Mouse (Mus musculus): ENCODE data around the gene Borcs6. TPM values are rescaled to one million over a fixed set of nuclear protein-coding genes. Genes with fewer than 3 reads are reported as not detected.
"Not testable (repeated sequence)": the region's sequence is repeated elsewhere in the genome, so short reads cannot be mapped to it uniquely, and the experiment has no call there.

The Borcs6 gene
- total RNA-seq (2015; ENCODE audit: low replicate concordance) = 2.9 and 4.7 TPM in 2 replicates
- total RNA-seq (2017; ENCODE audit: low replicate concordance) = 2.2 and 3.1 TPM in 2 replicates

DNA sequence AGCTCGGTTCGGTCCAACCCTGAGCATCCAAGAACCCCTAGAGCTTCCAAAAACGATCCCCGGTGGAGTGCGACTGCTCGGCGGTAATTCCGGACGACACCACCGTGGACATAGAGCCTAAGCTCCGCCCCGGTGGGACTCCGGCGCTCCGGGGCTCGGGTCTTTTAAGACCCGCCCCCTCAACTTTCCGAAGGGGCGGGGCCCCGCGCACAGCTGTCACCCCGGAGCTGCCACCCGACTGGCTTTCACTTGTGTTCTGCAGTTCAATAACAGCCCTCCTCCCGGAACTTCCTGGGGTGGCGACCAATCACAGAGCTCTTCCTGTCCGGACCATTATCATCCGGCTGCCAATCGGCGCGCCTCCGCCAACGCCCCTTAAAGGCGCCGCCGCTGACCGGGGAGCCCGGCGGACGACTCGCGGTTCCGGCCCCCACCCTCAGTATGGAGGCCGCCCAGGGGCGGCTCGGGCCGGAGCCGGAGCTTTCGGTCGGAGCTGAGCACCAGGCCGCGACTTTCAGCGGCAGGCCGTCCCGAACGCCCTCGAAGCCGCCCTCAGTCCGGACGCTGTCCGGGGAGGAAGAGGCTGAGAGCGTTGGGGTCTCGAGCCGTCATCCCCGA is at the start of gene Borcs6:
Gene Borcs6 (plus strand): TSS at position 361 of the 618 bp plus-strand sequence.
- peak; percentile 84 for ATAC-seq (replicated peaks; ENCODE audit: low FRiP score, poor library complexity, severe bottlenecking)

DNA sequence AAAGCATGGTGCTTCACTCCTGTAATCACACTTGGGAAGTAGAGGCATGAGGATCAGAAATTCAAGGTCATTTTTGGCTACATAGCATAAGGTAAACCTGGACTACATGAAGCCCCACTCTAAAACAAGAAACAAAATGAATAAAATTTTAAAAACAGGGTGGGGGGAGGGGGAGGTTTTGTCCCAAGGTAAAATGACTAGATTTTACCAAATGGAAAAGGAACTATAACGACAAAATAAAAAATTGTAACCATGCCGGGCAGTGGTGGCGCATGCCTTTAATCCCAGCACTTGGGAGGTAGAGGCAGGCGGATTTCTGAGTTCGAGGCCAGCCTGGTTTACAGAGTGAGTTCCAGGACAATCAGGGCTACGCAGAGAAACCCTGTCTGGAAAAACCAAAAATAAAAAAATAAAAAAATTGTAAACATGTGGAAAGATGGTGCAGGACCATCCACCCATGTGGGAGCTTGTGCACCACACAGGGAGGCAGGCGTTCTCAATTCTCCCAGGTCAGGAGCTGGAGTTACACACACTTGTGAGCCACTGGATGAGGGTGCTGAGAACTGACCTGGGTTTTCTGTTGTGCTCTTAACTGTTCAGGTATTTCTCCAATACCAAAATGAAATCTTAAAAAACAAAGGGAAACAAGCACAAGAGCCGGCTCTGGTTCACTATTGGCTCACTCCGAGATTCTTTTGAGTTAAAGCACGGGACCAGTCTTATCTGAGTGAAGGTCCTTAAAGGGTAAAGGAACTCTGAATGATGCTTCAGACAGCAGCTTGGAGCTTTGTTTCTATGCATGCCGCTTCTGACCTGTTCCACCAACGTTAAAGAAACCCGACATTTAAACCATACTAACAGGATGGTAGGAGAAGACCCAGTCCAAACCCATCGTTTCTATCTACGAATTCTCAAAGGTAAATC is 48.9 kb upstream of the Borcs6 start:
- no peak for ATAC-seq (replicated peaks; ENCODE audit: low FRiP score, poor library complexity, severe bottlenecking)

DNA sequence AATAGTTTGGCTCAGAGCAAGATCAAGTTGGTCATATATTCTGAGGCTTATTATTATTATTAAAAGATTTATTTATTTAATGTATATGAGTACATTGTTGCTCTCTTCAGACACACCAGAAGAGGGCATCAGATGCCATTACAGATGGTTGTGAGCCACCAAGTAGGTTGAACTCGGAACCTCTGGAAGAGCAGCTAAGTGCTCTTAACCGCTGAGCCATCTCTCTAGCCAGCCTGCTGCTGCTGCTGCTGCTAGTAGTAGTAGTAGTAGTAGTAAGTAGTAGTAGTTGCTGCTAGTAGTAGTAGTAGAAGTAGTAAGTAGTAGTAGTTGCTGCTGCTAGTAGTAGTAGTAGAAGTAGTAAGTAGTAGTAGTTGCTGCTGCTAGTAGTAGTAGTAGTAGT is 48.1 kb upstream of the Borcs6 start:
- ATAC-seq (replicated peaks; ENCODE audit: low FRiP score, poor library complexity, severe bottlenecking) = not testable (repeated sequence)

DNA sequence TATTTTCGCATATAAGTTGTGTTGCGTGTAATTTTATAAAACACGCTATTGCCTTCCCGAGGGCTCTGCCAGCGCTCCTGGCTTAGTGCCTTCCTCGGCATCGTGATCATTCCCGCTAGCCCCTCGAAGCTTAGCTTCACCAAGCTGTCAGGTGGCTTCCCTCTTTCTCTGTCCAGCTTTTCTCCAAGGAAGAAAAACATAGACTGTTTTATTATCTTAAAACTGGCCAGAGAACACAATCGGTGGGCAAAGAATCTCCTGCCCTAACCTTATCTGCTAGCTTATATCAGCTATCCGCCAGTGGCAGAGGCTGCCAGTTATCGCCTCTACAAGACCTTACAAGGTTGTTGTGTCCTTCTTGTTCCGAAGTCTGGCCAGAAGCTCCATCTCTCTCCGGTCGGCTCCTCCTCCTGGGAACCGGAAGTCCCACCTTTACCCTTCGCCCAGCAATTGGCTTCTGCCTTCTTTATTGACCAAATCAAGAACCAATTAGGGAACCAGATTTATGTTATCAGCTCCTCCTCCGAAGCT is 47.4 kb upstream of the Borcs6 start:
- peak; percentile 78 for ATAC-seq (replicated peaks; ENCODE audit: low FRiP score, poor library complexity, severe bottlenecking)

DNA sequence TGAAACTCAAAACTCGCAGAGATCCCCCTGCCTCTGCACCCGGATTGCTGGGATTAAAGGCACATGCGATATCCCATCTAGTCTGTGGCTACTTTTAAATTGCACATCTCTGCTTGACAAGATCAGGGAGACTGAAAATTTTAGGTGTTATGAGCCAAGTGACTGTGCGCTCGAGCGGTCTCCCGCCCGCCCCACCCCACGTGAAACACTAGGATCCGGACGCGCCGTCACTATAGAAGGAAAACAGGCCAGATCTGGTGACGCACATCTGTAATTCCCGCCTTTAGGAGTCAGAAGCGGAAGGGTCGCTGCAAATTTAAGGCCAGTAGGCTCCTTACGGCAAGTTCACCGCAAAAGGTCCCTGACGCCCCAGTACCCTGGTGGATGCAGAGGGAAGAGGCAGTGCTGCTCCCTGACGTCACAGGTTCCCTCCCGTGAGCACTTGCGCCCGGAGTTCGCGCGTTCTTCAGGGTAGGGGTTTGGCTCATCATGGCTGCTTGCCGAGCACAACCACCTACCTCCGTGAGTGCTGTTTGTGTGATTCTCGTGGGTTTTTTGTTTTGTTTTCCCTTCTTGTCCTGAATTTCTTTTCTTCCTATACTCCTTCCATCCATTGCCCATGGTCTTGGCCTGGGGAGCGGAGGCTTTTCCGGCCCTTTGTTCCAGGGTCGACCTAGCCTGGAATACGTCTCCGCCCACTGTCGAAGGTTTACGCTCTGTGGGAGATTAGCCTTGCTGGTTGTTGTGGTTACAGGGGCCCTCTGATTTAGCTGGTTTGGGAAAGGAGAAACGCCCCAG is 43.7 kb upstream of the Borcs6 start, which contains the start of gene Ctc1:
Gene Ctc1 (plus strand): TSS at position 268 of the 798 bp plus-strand sequence.
- ATAC-seq (replicated peaks; ENCODE audit: low FRiP score, poor library complexity, severe bottlenecking) = peak; percentile 86

DNA sequence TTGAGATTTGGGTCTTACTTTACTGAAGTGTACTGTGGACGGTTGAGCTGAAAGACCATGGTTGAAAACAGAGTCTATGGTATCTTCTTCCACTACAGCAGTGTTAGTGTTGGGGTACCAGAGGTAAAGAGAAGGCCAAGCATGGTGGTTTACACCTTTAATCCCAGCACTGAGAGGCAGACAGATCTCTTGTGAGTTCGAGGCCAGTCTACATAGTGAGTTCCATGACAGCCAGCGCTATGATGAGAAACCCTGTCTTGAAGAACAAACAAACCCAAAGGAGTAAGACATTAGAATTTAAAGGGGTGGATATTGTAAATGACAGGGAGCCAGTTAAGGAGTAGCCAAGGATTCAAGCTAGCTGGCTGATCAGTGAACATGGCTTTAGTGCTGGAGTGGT is 42.8 kb upstream of the Borcs6 start:
- ATAC-seq (replicated peaks; ENCODE audit: low FRiP score, poor library complexity, severe bottlenecking) = no peak

DNA sequence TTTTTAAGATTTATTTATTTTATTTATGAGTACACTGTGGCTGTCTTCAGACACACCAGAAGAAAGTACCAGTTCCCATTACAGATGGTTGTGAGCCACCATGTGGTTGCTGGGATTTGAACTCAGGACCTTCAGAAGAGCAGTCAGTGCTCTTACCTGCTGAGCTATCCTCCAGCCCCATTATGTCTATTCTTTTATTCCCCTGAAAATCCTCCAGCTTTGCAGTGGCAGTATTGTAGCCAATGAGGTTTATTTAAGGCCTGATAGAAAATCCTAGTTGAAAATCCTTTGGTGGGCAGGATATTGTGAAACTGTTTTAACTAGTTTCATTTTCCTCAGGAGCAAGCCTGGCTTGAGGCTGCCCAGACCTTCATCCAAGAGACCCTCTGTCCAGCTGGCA is 38.8 kb upstream of the Borcs6 start:
- no peak for ATAC-seq (replicated peaks; ENCODE audit: low FRiP score, poor library complexity, severe bottlenecking)

DNA sequence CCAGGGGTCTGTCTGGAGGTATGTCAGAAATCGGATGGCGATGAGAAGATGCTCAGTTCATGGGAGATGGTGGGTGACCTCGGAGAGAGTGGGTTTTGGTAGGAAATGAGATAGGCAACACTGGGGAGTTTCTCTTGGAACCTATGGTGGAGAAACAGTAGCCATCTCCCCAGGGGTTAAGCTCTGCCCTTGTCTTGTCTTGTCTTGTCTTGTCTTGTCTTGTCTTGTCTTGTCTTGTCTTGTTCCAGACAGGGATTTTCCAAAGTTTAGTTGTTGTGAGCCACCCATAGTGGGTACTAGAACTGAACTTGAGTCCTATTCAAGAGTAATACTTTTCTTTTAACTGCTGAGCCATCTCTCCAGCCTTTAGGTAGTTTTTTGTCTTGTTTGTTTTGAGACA is 33.0 kb upstream of the Borcs6 start:
- no peak for ATAC-seq (replicated peaks; ENCODE audit: low FRiP score, poor library complexity, severe bottlenecking)

DNA sequence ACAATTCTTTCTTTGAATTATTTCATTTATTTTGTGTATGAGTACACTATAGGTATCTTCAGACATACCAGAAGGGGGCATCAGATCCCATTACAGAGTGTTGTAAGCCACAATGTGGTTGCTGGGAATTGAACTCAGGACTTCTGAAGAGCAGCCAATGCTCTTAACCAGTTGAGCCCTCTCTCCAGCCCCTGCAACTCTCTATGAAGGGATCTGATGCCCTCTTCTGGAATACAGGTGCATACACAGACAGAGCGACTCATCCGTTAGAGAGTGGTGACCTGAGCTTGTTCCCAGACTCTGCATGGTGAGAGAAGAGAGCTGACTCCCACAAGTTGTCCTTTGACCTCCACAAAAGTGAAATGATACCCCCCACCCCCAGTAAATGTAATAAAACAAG is 30.7 kb upstream of the Borcs6 start:
- ATAC-seq (replicated peaks; ENCODE audit: low FRiP score, poor library complexity, severe bottlenecking) = peak; percentile 72

DNA sequence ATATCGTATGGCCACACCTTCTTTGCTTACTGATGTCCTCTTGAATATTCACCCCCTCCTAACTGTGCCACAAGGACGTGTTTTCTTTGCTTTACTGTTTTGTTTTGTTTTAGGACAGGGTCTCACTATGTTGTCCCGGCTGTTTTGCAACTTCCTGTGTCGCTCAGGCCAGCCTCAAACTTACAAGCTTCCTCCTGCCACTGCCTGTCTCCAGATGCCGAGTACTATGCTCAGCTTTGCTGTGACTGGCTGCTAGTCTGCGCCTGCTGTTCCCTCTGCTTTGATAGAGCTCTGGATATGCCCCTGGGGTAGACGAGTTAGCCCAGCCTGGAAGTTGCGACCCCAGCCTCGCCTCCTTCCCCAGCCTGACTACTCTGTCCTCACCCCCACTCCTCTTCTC is 26.0 kb upstream of the Borcs6 start:
- ATAC-seq (replicated peaks; ENCODE audit: low FRiP score, poor library complexity, severe bottlenecking) = no peak

DNA sequence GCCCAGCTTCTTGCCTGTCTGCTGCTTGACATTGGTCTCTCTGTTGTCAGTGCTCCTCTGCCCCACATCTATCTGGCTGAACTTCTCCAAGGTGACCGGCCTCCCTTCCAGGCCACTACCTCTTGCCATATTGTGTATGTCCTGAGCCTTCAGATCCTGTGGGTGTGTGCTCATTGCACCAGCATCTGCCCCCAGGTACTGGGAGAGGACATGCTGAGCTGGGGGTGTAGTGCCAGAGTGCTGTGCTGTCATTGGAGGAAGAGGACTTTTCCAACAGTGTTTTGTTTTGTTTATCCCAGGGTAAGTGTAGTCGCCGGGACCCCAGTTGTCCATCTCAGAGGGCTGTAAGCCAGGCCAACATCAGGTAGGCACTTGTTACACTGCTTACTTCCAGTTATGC is 24.9 kb upstream of the Borcs6 start:
- ATAC-seq (replicated peaks; ENCODE audit: low FRiP score, poor library complexity, severe bottlenecking) = no peak

DNA sequence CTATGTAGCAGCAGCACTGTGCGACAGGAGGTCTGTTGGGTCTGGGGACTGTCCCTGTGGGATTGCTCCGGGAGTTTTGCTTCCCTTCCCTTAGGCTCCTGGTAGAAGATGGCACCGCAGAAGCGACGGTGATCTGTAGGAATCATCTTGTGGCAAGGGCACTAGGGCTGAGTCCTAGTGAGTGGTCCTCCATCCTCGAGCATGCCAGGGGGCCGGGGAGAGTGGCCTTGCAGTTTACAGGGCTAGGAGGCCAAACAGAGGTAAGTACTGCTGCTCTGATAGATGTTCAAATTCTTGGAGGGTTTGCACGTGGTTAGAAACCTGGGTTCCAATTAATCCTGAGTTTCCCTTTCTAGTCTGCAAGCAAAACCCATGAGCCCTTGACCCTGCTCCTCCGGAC is 24.1 kb upstream of the Borcs6 start:
- ATAC-seq (replicated peaks; ENCODE audit: low FRiP score, poor library complexity, severe bottlenecking) = no peak

DNA sequence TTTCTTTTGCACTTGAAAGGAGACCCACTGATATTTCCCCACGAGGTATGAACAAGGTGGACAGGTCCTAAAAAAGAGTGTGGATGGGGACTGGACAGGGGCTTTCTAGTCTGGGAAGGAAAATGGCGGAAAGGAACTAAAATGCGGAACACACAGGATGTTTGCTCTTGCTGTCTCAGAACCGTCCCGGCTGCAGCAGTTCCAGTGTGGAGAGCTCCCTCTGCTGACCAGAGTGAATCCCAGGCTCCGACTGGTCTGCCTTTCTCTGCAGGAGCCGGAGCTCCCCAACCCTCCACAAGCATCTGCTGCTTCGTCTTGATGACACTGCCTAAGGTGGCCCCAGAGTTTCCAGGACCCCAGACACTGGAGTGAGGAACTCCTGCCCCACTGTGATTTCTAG is 23.7 kb upstream of the Borcs6 start:
- peak; percentile 71 for ATAC-seq (replicated peaks; ENCODE audit: low FRiP score, poor library complexity, severe bottlenecking)

DNA sequence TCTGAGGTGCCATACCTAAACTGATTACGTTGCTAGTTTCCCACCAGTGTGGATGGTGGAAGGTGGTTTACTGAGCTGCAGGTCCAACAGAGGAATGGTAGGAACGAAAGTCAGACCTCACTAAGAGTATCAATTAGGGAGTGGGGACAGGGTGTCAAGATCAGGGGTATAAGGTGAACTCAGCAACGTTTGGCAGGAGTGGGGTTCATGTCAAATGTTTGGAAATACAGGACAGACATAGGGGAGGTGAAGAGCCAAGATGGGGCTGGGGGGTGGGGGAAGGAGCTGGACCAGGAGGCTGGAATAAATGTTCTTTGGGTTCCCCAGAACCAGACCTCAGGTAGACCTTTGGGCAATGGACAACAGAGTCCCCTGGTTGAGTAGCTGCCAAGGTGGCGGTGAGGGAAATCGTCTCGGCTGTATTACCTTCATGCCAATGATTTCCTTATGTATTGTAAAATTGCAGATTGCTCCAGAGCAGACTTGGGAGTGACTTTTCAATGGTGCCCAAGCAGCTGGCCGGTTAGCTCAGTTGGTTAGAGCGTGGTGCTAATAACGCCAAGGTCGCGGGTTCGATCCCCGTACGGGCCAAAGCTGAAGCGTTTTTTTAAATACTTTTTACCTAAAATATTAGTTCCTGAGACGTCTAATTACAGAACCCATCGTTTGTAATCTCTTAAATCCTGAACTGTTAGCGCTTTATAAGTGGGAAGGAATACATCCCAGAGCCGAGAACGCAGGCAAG is 22.9 kb upstream of the Borcs6 start:
- ATAC-seq (replicated peaks; ENCODE audit: low FRiP score, poor library complexity, severe bottlenecking) = 0 out of 2 replicates have a peak, but pooled peaks have one; percentile 16

DNA sequence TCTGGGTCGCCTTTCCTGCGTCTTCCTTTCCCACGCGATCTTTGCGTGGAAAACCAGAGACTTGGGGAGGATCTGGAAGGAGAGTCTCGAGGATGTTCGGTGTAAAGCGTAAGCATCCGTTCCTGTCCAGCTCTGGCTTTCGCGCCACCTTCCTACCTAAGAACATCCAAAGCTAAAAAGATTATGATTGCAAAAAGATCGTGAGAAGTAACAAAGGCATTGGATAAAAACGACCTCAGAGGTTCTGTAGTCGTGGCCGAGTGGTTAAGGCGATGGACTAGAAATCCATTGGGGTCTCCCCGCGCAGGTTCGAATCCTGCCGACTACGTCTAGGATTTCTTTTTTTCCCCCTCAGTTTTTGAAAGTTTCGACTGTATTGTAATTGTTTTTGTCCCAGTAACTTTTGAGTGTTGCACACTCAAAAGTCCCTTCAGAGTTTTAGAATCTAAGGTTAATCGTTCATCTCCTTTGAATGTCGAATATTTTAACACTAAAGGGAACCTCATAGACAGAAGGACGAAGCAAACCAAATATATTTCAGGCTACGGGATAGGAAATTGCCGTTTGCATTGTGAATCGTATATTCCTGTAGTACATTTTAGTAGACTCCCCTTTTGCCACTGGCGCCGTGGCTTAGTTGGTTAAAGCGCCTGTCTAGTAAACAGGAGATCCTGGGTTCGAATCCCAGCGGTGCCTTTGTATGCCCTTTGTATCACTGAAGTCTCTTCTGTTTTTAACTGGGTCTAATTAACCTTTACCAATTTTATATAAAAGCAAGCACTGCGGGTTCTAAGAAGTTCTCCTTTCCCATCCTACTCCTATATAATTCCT is 22.1 kb upstream of the Borcs6 start:
- ATAC-seq (replicated peaks; ENCODE audit: low FRiP score, poor library complexity, severe bottlenecking) = peak; percentile 15

DNA sequence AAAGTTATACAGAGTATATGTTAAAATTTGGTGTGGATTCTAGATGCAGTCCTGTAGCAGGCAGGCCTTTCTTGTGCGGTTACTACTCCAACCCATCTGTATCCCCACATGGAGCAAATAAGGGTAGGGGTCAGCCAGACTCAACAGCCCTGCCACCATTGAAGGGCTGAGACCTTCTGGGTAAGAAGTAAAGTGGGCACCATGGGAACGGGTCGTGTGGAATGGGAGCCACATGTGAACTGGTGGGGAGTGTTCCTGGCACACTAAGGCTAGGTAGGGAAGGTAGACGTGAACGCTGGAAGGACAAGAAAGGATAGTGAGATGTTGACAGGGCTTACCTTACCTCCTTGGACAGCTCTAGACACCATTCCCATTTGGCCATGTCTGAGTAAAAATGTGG is 21.3 kb upstream of the Borcs6 start:
- no peak for ATAC-seq (replicated peaks; ENCODE audit: low FRiP score, poor library complexity, severe bottlenecking)

DNA sequence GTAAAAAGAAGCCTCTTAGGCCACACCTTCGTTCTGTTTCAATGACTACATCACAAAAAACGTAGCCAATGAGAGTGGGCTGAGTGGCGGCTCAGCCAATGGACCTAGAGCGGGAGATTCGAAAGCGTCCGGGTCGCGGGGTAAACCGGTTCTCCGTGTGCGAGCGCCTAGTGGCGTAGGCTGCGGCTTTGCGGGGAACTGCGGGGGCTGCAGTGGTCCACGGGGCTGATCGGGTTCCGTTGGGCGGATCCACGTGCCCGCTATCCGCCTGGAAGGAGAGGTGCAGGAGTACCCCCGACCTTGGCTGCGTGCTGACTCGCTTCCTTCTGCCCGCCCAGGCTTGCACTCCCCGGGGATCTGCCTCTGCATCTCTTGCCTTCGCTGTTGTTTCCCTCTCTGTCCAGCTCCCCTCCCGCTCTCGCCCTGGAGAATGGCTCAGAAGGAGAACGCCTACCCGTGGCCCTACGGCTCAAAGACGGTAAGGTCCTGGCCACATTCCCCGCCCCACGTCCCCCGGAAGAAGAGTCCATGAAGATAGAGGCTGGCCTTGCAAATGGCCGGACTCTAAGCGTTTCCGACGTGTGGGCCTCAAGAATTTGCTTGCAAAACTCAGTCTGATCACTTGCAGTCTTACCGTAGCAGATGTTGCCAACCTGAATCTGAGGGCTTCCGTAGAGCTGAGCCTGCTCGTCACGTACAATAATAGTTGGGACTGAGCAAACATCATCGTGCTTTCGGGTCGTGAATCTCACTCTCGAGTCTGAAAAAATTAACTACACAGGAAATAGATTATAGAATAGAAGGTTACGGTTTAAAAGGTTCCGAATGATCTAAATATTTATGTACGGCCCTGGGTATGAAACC is 13.8 kb upstream of the Borcs6 start, which contains the start of gene Aurkb:
Gene Aurkb (plus strand): TSS at position 117 of the 864 bp plus-strand sequence.
- ATAC-seq (replicated peaks; ENCODE audit: low FRiP score, poor library complexity, severe bottlenecking) = peak; percentile 84

All from erythroid progenitor cell, adult 5-6 weeks (primary cell).